Mouse (Mus musculus) ovary, postnatal 14 days (tissue): Measurements from ENCODE around the gene Hesx1.

ENCODE experiments used
- DNase-seq: peaks from one replicate; pipeline ENCODE4 v3.0.0; 2022; ENCODE audit warnings: low spot score

Gene Hesx1

DNA sequence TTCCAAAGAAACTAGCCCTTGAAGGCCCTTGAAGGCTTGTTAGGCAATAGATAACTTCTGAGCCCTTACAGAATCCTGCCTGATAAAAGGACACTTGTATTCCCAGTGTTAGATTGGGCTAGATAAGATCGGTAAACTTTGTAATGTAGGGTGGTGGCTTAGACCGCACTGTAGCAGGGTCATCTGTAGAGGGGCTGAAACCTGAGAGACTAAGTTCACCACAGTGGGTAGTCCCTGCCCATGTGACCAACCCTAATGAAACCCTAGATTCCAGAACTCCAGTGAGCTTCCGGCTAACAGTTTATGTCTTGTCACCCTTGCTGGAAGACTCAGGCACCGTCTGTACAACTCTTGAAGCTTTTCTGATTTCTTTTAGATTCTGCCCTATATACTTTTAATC is 19.4 kb downstream of the Hesx1 start:
- DNase-seq: no peak

DNA sequence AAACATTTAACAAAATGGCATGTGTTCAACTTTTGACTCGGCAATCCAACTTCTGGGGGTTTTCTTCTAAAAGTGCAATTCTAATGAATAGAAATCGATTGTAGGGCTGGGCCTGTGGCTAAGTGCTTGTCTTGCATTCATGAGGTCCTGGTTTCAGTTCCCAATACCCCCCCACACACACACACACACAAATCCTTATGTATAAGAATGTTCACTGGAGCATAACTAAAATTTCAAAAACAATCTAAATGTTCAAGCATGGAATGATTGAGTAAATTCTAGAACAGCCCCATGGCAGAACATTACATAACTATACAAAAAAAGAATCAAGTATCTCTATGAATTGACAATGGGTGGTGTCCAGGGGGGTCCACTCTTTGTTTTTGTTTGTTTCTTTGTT is 23.7 kb downstream of the Hesx1 start:
- DNase-seq: no peak

DNA sequence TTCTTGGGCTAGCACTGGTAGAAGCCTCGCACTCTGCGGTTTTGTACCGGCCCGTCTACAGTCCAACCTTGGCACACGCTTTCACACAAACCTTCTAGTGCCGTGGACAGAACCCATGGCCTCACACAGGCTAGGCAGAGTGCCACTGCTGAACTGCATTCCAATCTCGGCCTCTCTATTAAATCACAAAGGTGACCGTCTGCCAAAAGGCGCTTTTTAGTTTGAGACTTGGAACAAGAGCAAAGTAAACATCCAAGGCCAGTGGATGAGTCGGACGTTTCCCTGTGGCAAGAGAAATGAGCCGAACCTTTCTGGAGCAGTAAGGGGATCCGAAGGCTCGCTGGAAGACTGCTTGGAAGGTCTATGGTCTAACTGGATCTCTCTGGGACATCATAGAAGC is 25.6 kb downstream of the Hesx1 start:
- DNase-seq: no peak

DNA sequence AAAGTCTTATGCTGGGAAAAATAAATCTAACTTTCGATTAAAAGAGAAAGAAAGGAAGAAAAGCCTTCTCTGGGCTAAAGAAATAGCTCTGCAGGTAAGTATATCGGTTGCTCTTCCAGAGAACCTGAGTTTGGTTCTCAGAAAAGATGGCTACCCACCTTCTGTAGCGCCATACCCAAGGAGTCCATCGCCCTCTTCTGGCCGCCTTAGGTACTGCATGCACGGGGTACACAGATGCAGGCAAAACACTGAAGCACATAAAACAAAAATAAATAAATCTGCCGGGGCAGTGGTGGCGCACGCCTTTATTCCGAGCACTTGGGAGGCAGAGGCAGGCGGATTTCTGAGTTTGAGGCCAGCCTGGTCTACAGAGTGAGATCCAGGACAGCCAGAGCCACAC is 28.7 kb downstream of the Hesx1 start:
- peak; percentile 46 for DNase-seq

DNA sequence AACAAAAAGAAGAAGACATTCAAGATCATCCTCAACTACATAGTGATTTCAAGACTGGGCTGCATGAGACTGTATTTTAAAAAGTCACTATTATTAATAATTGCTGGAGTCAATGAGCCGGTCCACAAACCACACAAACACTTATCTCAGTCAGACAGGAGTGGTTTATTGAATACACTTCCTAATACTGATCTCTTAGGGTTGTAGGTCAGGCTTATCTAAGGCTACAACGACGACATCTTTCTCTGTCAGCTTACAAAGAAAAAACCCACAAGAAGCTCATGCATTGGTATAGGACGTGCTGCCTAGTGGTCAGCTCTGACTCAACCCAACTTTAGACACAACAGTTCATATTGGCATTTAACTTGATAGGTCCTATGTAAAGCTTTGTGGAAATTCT is 30.4 kb downstream of the Hesx1 start:
- DNase-seq: no peak

DNA sequence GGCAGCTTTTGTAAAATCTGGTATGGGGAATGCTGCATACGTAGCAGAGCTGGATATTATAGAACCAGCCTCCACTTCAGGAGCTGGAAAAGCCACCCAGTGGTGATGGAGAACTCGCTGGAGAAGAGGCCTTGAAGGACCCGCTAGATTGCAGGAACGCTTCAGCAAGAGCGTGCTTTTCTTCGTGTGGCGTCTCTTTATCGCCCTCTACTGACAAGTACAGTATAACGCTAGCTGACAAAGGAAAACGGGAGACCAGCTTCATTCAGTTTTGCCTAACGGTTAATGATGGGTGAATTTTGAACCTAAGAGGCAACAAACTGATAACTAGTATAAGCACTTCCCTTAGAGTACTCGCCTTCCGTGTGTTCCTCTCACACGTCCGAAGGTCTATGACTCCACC is 35.6 kb downstream of the Hesx1 start:
- DNase-seq: peak; percentile 38

DNA sequence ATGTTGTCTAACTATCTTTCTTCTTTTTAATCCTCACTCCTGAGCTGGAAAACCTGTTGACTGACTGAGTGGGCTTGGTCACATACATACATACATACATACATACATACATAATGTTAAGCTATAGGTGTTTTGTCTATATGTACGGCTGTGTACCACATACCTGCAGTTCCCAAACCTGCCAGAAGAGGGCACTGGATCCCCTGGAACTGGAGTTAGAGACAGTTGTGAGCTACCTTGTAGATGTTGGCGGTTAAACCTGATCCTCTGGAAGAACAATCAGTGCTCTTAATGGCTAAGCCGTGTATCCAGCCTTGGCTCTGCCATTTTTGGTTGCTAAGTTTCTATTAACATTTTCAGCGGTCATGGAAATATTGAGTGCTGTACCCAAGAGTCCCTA is 36.9 kb downstream of the Hesx1 start:
- DNase-seq: peak; percentile 77

DNA sequence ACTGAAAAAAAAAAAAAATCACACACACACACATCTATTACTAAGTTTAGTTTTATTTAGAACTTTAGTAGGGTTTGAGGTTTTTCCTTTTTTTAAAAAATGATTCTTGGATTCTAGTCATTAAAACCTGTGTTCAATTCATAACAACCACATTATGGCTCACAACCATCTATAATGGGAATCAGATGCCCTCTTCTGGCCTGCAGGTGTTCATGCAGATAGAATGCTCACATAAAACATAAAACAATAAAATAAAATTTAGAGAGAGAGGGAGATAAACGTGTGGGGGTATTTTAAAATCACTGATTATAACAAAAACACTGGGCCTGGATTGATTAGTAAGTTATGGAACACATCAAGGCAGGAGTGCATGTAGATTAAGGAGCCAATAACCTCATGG is 43.3 kb downstream of the Hesx1 start:
- no peak for DNase-seq

DNA sequence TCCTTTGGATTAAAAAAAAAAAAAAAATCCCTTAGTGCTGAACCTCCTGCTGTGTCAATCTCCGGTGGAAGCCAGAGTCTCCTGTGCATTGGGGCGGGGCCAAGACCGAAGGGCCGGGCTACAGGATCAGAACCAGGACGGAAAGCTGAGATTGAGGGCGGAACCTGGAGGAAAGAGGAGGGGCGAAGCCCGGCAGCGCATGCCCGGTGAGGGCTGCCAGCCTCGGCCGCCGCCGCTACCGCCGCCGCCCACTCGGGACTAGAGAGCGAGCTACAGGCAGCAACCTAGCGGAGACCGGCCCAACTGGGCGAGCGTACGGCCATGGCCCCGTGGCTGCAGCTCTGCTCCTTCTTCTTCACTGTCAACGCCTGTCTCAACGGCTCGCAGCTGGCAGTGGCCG is 44.6 kb downstream of the Hesx1 start, which contains the start of gene Il17rd:
Il17rd (plus strand) TSS at position 159 of the 400 bp plus-strand sequence.
- DNase-seq: peak; percentile 86

DNA sequence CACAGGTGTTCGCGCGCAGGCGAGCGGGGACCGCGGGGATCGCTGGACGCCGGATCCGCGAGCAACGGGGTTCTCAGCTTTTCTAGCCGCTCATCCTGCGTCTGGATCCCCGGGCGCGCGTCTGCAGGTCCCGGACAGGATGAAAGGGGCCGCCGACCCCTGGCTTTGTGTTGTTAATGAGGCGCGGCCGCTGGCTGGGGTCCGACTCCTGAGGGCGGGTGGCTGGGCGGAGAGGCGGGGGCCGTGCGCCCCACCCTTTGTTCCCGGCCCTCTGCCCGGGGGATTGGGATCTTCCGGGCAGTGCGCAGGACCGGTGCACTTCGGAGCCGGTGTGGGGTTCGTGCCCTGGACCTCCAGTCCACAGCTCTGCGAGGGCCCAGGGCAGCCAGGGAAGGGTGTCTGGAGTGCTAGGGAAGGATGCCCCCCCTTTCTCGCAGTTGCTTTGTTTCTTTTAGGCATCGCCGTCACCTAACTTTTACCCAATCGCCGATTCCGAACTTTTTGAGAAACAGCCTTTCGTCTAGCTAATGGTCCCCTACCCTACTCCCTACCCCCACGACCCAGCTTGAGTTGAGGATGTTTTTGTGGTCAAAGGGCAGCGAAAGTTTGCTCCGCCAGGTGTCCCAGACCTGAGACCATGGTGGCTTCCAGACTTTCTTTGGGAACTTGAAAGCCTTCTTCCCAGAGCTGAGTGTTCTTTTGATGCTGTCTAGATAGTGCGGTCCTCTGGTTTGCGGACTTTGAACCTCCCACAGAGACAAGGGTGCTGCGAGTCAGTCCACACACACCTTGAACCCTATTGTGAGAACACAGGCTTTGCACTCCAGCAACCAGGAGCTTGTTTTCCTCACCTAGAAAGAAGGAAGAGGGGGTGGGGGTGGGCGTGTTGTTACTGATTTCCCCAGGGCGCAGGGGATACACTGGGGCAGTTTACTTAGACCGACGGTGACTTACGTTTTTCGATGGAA is 45.3 kb downstream of the Hesx1 start:
- DNase-seq: peak; percentile 41

DNA sequence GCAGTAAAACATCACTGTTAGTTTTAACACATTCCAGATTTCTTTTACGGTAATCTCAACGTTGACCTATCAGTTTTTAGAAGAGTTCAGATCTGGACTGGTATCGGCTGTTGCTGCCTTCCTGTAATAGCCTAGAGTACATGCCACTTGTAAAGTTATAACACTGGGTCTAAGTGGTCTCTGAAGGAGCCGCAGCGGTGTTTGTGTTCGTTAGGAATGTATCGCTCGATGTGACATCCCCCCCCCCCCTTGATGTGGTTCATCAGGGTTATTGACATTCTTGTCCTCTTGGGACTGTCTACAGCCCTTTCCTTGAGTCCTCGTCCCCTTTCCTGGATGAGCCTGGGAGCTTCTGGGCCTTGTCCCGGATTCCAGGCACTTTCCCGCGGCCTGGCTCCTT is 46.2 kb downstream of the Hesx1 start:
- DNase-seq: no peak

DNA sequence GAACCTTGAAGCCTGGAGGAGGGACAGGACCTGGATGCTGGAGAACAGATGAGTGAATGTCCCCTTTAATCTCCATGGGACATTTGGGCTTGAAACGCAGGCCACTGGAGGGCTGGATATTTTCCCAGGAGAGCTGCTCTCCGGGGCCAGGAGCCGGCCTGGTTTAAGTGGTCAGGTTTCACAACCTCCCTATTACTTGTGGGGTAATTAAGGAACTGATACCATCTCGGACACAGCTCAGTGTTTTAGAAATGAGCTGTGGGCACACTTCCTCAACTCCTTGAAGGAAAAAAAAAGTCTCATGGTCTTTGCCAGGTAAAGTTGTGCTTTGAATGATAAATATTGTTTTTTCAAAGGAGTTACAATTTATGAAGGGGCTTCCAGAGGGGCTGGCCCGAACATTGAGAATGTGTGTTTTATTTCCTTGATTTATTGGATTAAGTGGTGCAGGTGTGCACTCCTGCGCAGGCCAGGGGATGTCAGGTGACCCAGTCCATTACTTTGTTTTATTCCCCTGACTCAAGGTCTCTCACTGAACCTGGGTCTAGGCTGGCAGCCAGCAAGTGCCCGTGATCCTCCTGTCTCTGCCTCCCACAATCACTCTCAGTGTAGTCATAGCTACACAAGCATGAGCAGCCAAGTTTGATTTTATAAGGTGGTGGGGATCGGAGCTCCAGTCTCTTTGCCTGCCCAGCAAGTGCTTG is 48.2 kb downstream of the Hesx1 start:
- no peak for DNase-seq

DNA sequence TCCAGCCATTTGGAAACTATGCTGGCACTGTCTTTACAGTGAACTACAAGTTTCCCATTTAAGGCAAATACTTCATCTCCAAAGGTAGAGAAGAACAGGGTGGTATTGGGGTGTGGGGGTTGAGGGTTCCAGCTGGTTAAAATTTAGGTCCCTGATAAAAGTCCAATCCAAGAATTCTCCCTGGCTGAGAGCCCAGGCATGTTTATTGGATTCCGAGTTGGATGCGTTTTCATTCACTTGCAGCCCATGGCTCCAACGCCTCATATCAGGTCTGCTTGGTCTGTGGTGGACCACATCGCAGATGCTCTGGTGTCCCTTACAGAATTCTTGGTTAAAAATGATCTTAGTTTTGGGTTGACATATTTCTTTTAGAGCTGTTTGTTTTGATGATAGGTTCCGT is 49.2 kb downstream of the Hesx1 start:
- DNase-seq: no peak

DNA sequence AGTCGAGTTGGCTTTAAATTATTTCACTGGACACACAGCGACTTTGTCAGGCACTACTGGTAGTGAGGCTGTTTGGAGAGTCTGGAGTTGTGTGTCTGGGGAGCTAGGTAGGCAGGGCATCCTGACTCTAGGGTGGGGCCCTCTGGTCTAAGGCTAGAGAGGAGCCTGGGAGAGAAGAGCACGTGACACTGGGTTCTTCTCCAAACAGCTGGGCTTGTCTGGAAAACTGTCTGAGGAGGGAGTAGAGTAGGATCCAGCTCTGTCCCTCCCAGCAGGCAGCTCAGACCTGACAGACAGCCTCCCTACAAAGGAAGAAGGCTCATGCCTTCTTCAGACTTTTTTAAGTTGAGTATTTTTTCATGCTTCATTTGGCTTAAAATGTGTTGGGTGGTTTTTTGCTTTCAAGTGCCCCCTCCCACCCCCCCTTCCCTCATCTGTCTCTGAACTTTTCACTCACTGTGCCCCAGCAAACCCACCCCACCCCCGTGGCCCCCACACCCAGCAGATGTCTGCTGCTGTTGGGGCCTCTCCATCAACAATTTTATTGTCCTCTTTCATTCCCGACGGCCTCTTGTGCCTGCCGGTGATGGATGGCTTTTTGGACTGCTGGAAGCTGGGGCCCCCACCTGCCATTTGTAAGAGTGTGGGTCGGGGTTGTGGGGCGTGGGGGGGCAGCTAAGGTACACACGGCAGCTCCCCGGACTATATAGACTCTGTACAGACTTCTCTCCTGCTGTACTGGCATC is 50.2 kb downstream of the Hesx1 start:
- DNase-seq: no peak

DNA sequence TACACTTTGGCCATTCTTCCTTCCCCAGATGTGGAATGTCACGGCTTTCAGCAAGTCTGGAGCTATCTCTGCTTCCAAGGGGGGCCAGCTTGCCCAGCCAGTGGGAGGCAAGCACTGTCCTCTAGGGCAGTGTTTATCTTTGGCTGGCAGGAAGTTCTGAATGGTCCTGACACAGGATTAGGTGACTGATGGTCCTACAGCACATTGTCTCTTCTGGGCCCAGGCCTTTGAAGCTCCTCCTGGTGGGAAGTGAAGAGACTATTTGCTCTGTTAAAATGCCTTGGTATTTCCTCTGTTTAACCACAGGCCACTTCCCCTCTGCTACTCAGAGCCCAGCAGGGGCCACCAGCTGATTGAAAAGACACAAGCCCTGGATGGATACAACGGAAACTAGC is 50.7 kb downstream of the Hesx1 start:
- no peak for DNase-seq

DNA sequence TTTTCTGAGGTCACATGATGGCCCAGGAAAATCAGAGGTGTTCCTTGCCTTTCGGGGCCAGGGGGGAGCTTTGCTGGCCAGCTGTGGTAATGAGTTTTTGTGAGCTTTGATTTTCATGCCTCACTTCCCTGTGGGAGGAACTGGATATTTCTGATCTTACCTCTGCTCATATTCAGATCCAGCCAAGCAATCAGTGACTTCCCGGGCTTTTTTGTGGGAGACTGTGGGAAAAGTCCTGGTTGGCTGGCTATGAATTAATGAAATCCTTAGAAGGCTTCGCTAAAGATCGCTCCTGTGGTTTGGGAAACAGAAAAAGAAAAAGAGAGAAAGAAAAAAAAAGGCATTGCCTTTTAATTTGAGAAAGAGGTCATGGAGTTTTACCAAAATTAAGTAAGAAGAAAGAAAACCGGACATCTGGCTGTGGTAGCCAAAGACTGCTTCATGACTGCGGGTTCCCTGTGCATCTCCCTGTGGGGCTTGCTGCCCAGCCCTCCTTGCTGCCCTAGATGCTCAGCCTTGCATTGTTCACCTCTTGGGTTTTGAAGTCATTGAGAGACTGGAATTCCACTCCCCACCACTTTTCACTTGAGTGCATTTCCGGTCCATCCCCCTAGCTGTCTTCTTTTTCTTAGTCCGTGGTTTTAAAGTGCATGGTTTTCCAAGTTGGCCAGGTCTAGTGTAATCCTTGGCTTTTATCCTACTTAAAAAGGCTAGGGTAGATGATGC is 54.2 kb downstream of the Hesx1 start:
- DNase-seq: no peak

DNA sequence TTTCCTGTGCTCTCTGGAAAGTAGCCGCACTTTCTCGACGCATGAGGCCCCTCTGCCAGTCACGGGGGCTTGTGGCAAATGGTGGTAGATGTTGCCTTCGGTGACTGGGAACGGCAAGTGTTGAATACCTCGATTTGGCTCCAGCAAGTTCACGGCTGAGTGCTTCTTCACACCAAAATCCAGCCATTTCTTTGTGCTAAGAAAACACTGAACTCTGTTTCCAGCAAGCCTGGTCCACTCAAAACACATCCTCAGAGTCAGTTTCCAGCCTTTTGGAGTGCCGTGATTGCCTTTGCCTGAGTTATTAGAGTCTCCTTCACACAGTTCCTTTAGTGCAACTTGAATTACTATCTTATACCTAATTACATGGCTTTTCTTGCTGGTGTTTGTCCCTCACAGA is 55.8 kb downstream of the Hesx1 start:
- no peak for DNase-seq

DNA sequence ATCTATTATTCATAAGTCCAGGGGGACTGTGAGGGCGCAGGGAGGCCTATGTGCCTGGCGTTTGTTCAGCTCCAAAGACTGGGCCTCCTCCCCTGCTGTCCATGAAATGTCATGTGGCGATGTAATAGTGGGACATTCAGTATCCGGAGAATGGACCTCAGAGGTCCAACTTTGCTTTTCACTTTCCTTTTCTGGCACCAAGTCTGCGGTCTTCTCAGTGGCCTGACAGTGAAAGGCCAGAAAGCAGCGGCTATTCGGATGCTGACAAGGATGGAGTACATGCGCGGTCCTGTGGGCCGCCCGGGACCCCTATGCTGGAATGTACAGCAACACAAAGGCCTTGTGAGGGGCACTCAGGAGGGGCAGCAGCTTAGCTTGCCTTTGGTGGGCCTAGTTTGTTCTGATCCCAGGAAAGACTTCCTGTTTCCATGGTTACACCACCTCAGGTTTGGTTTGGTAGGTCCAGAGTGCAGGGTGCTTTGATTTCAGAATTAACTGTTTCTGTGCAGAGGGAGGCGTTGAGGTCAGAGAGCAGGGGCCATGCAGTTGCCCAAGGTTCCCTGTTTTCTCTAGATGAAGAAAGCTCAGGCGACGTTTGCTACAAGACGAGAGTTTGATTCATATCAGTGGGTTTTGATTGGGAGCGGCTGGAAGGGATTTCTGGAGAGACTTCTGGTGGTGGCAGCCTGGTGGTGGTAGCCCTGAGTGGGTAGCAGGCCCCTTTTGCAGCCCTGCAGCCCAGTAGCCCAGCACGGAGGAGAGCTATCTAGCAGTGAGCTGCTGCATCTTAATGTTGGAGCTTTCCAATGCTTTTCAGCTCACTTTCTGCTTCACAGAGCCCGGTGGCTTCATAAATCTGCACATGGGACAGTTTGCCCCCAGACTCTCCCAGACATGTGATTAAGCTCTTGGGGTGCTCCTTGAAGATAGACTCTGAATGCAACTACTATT is 56.6 kb downstream of the Hesx1 start:
- no peak for DNase-seq

DNA sequence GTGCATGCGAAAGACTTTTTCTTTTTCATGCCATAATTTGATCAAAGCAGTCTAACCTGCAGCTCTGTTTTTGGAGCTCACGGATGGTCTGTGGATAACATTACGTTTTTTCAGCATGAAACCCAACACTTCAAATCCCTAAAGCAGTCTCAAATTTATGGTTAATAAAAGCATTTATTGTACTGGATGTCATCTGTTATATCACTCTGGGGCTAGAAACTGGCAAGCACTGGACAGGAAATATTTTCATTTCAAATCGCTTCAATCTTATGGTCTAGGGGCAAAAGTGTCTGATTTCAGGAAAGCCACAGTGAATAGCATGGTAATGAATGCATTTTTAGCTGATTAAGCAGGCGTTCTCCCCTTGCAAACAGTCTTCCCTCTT is 57.3 kb downstream of the Hesx1 start:
- no peak for DNase-seq
